21 mouse cellular contexts compared by ENCODE assay signal in the genomic region with DNA sequence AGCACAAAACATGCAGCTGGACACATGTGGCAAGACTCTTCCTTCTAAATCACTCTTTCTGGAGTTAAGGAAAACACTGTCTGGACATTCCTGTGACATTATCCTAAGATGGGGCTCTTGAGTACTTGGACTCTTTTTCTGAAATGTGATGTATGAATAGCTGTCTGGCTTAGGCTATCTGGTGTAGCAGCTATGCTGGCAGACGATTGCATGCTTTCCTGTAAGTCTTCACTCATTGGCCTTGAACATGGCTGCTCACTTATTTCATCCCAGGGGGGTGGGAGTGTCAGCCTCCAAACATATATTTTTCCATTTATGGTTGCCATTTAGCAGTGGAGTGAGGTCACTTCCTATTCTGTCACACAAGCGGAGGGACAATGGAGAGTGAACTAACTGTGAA. TPM values are rescaled to one million over a fixed set of nuclear protein-coding genes. Genes with fewer than 3 reads are reported as not detected.
DNase-seq lines count a peak whose midpoint lies in the region; ATAC-seq and TF ChIP-seq lines count a peak whose summit lies in the region.
"Had no signal": no experiment of that assay in that cellular context is flagged by ENCODE, and none has a peak within 500 bp of the region (broad histone marks: within the 10 kb centered on the region; RNA-seq: fewer than 3 reads in every experiment).

No protein-coding gene starts in this region.

- WGBS in heart, embryonic 12.5 days, result 24% methylated on average over 2 of the region's 2 CpGs
- 50% methylated on average over 2 of the region's 2 CpGs for WGBS in kidney, embryonic 15.5 days
- WGBS in intestine, postnatal 0 days, result 25% methylated on average over 2 of the region's 2 CpGs

- peaks cover 6% of the 10 kb centered on the region; the same call in 1 of the 2 replicates for H3K9me3 ChIP-seq in heart, embryonic 12.5 days (replicated peaks)
- H3K9me3 ChIP-seq in kidney, embryonic 15.5 days (replicated peaks), result no peaks in the 10 kb centered on the region
- H3K9me3 ChIP-seq in intestine, postnatal 0 days (ENCODE audit: control insufficient read depth), result no peaks in the 10 kb centered on the region

- peaks cover 58% of the 10 kb centered on the region for H3K36me3 ChIP-seq in heart, embryonic 12.5 days
- H3K36me3 ChIP-seq in kidney, embryonic 15.5 days, result peaks cover 29% of the 10 kb centered on the region; the same call in 1 of the 2 replicates
- H3K36me3 ChIP-seq in intestine, postnatal 0 days (ENCODE audit: control insufficient read depth, insufficient read depth), result peaks cover 12% of the 10 kb centered on the region; the same call in 1 of the 2 replicates

- intact Hi-C loops in heart, postnatal 25 days (cut with DNase I), result no loop called here

- H3K27me3 ChIP-seq in heart, embryonic 12.5 days (replicated peaks), result no peaks in the 10 kb centered on the region
- H3K27me3 ChIP-seq in kidney, embryonic 15.5 days, result no peaks in the 10 kb centered on the region
- no peaks in the 10 kb centered on the region for H3K27me3 ChIP-seq in intestine, postnatal 0 days (replicated peaks; ENCODE audit: control insufficient read depth, insufficient read depth, low read length)
- H3K27me3 ChIP-seq: Patski had no signal

- no peak overlapping the region for H3K4me3 ChIP-seq in heart, embryonic 12.5 days
- H3K4me3 ChIP-seq in kidney, embryonic 15.5 days (replicated peaks), result no peak overlapping the region
- no peak overlapping the region for H3K4me3 ChIP-seq in intestine, postnatal 0 days (ENCODE audit: low read depth, low read length)

- DNase-seq in heart, postnatal 25 days (ENCODE audit: low spot score), result no peak
- DNase-seq in kidney, postnatal 25 days, result no peak
- DNase-seq in NIH3T3 (ENCODE audit: low read depth), result peak; percentile 24
- no peak for DNase-seq in cerebellum, postnatal 36 days
- no peak for DNase-seq in B cell, adult 2 months
- DNase-seq: adrenal gland, postnatal 14 days; cerebellum, adult 11-12 months; gastrocnemius, postnatal 10 days; heart, postnatal 14 days; kidney, postnatal 4 days; lung, adult 18-20 months; retina, postnatal 1 day; right cerebral cortex, postnatal 4 days had no signal

- no peak overlapping the region for H3K4me2 ChIP-seq in heart, embryonic 12.5 days
- no peak overlapping the region for H3K4me2 ChIP-seq in kidney, embryonic 15.5 days
- H3K4me2 ChIP-seq in intestine, postnatal 0 days (replicated peaks; ENCODE audit: low read depth), result no peak overlapping the region

- TF ChIP-seq CTCF in intestine, postnatal 0 days (IDR thresholded peaks at IDR 0.05; ENCODE audit: low read depth), result no peak

- H3K9ac ChIP-seq in heart, embryonic 12.5 days, result no peak overlapping the region
- no peak overlapping the region for H3K9ac ChIP-seq in kidney, embryonic 15.5 days
- H3K9ac ChIP-seq in intestine, postnatal 0 days (ENCODE audit: low read depth, low read length), result no peak overlapping the region

- H3K4me1 ChIP-seq in heart, embryonic 12.5 days (replicated peaks), result peaks cover 67% of the 10 kb centered on the region
- H3K4me1 ChIP-seq in kidney, embryonic 15.5 days, result peaks cover 45% of the 10 kb centered on the region
- peaks cover 50% of the 10 kb centered on the region for H3K4me1 ChIP-seq in intestine, postnatal 0 days (replicated peaks; ENCODE audit: control insufficient read depth, insufficient read depth, low read length)

- peak overlapping the region; percentile 56; the same call in 1 of the 2 replicates for H3K27ac ChIP-seq in heart, embryonic 12.5 days (ENCODE audit: poor library complexity, severe bottlenecking)
- H3K27ac ChIP-seq in kidney, embryonic 15.5 days, result peak overlapping the region; percentile 68; the same call in 1 of the 2 replicates
- peak overlapping the region; percentile 35; the same call in 1 of the 2 replicates for H3K27ac ChIP-seq in intestine, postnatal 0 days (ENCODE audit: low read depth, low read length)

- peak; percentile 43 for ATAC-seq in heart, embryonic 12.5 days (ENCODE audit: insufficient number of reproducible peaks, low FRiP score)
- peak; percentile 72 for ATAC-seq in kidney, embryonic 15.5 days (replicated peaks; ENCODE audit: low FRiP score)
- ATAC-seq in intestine, postnatal 0 days, result no peak
- ATAC-seq: activated CD4-positive, CD25-positive, alpha-beta regulatory T cell, adult 4 months; hindbrain, embryonic 16.5 days; midbrain, embryonic 16.5 days; Patski had no signal

RNA-seq across cellular contexts. Expression of a gene that starts 42.3 kb away (rescaled TPM):
- polyA plus RNA-seq in heart, embryonic 12.5 days (2016; fragmentation: Nextera tagmentation; extraction: Ambion mirVana), result 203 and 205 TPM in 2 replicates
- 1,000 to 10,000 TPM; 2,139 to 2,275 TPM for total RNA-seq in heart, postnatal 25 days (2021)
- 90.7 and 92.4 TPM in 2 replicates for polyA plus RNA-seq in kidney, embryonic 15.5 days (2015; fragmentation: Nextera tagmentation; extraction: Ambion mirVana)
- 55.3 and 57.8 TPM in 2 replicates for polyA plus RNA-seq in intestine, postnatal 0 days (2015; fragmentation: Nextera tagmentation; extraction: Ambion mirVana)
- total RNA-seq: megakaryocyte-erythroid progenitor cell, adult 5-6 weeks had no signal

RNA-seq across cellular contexts. Expression of a gene that starts 56.0 kb away (rescaled TPM):
- polyA plus RNA-seq in heart, embryonic 12.5 days (2016; fragmentation: Nextera tagmentation; extraction: Ambion mirVana), result 25.7 and 27.8 TPM in 2 replicates
- 10 to 100 TPM; 18.6 to 19.5 TPM for total RNA-seq in heart, postnatal 25 days (2021)
- polyA plus RNA-seq in kidney, embryonic 15.5 days (2015; fragmentation: Nextera tagmentation; extraction: Ambion mirVana), result 31.0 and 31.7 TPM in 2 replicates
- polyA plus RNA-seq in intestine, postnatal 0 days (2015; fragmentation: Nextera tagmentation; extraction: Ambion mirVana), result 8.6 TPM in 2 replicates

RNA-seq across cellular contexts. Expression of a gene that starts 56.1 kb away (rescaled TPM):
- polyA plus RNA-seq in heart, embryonic 12.5 days (2016; fragmentation: Nextera tagmentation; extraction: Ambion mirVana), result 9.6 and 10.6 TPM in 2 replicates
- 10 to 100 TPM; 12.9 to 13.2 TPM for total RNA-seq in heart, postnatal 25 days (2021)
- 11.0 and 11.5 TPM in 2 replicates for polyA plus RNA-seq in kidney, embryonic 15.5 days (2015; fragmentation: Nextera tagmentation; extraction: Ambion mirVana)
- polyA plus RNA-seq in intestine, postnatal 0 days (2015; fragmentation: Nextera tagmentation; extraction: Ambion mirVana), result 6.1 and 6.8 TPM in 2 replicates
